Mouse (Mus musculus): ENCODE results near the gene Slx4ip. TPM values are rescaled to one million over a fixed set of nuclear protein-coding genes. Genes with fewer than 3 reads are reported as not detected.
A peak's percentile ranks its signal among the peaks of the same experiment; 100 is the strongest.

Slx4ip gene
- total RNA-seq, 2 experiments from 2014 or later: 2.3 to 2.4 TPM

GRCm38 (mm10) chr2:137094301-137094700 lies 203.3 kb downstream of the Slx4ip start:
- DNase-seq: no peak
- intact Hi-C loops (cut with DNase I): loop anchor here (5.0 kb wide), 1 partner anchor 92 kb away; no protein-coding TSS in a partner anchor

- no peak for DNase-seq
- intact Hi-C loops (cut with DNase I): loop anchor here (2.0 kb wide), 1 partner anchor 14 kb away; no protein-coding TSS in a partner anchor
Measured at GRCm38 (mm10) chr2:137096981-137097460, 206.0 kb downstream of the Slx4ip start.

GRCm38 (mm10) chr2:137098269-137099035 lies 207.4 kb downstream of the Slx4ip start:
- no peak for DNase-seq

GRCm38 (mm10) chr2:137099211-137099734 lies 208.3 kb downstream of the Slx4ip start:
- DNase-seq: no peak
- intact Hi-C loops (cut with DNase I): no loop called here

More at GRCm38 (mm10) chr2:137098269-137099035, 207.4 kb downstream of the Slx4ip start:
- intact Hi-C loops (cut with DNase I): no loop called here

GRCm38 (mm10) chr2:137101074-137101473 lies 210.1 kb downstream of the Slx4ip start:
- intact Hi-C loops (cut with DNase I): no loop called here
- peak; percentile 55 to 70 for DNase-seq

- no peak for DNase-seq
- intact Hi-C loops (cut with DNase I): no loop called here
Measured at GRCm38 (mm10) chr2:137107203-137107602, 216.2 kb downstream of the Slx4ip start.

- intact Hi-C loops (cut with DNase I): no loop called here
- no peak for DNase-seq
Measured at GRCm38 (mm10) chr2:137107946-137108345, 216.9 kb downstream of the Slx4ip start.

GRCm38 (mm10) chr2:137109321-137110213 lies 218.5 kb downstream of the Slx4ip start:
- intact Hi-C loops (cut with DNase I): loop anchor here (2.0 to 10.0 kb wide), 4 partner anchors 13 to 625 kb away; no protein-coding TSS in a partner anchor
- DNase-seq: peak; percentile 31 to 41

- intact Hi-C loops (cut with DNase I): loop anchor here (2.0 to 10.0 kb wide), 4 partner anchors 14 to 626 kb away; no protein-coding TSS in a partner anchor
- DNase-seq: no peak
Measured at GRCm38 (mm10) chr2:137110214-137110898, 219.3 kb downstream of the Slx4ip start.

- DNase-seq: no peak
- intact Hi-C loops (cut with DNase I): loop anchor here (2.0 to 10.0 kb wide), 4 partner anchors 101 to 829 kb away; no protein-coding TSS in a partner anchor
Measured at GRCm38 (mm10) chr2:137113288-137114061, 222.5 kb downstream of the Slx4ip start.

GRCm38 (mm10) chr2:137114248-137115096 lies 223.5 kb downstream of the Slx4ip start:
- intact Hi-C loops (cut with DNase I): loop anchor here (2.0 to 10.0 kb wide), 6 partner anchors 102 to 828 kb away; no protein-coding TSS in a partner anchor
- DNase-seq: peak; percentile 84 to 85

GRCm38 (mm10) chr2:137115241-137116024 lies 224.4 kb downstream of the Slx4ip start:
- intact Hi-C loops (cut with DNase I): loop anchor here (2.0 to 10.0 kb wide), 5 partner anchors 203 to 827 kb away; no protein-coding TSS in a partner anchor
- peak; percentile 36 to 44 for DNase-seq

GRCm38 (mm10) chr2:137116025-137116674 lies 225.1 kb downstream of the Slx4ip start, which contains the start of gene Jag1:
Gene Jag1, minus strand, starts transcription at chr2:137116644.
- peak; percentile 64 to 65 for DNase-seq
- intact Hi-C loops (cut with DNase I): loop anchor here (2.0 to 10.0 kb wide), 4 partner anchors 204 to 631 kb away; no protein-coding TSS in a partner anchor

GRCm38 (mm10) chr2:137116675-137117320 lies 225.8 kb downstream of the Slx4ip start:
- DNase-seq: peak; percentile 94
- intact Hi-C loops (cut with DNase I): loop anchor here (2.0 to 10.0 kb wide), 4 partner anchors 204 to 632 kb away; no protein-coding TSS in a partner anchor

GRCm38 (mm10) chr2:137117321-137117690 lies 226.3 kb downstream of the Slx4ip start:
- intact Hi-C loops (cut with DNase I): loop anchor here (2.0 to 10.0 kb wide), 4 partner anchors 205 to 633 kb away; no protein-coding TSS in a partner anchor
- DNase-seq: peak; percentile 90 to 92
